Mouse (Mus musculus): ENCODE measurements around the gene Lctl.
A peak's percentile ranks its signal among the peaks of the same experiment; 100 is the strongest.
"Not testable (repeated sequence)": the region's sequence is repeated elsewhere in the genome, so short reads cannot be mapped to it uniquely, and the experiment has no call there.

The Lctl gene

DNA sequence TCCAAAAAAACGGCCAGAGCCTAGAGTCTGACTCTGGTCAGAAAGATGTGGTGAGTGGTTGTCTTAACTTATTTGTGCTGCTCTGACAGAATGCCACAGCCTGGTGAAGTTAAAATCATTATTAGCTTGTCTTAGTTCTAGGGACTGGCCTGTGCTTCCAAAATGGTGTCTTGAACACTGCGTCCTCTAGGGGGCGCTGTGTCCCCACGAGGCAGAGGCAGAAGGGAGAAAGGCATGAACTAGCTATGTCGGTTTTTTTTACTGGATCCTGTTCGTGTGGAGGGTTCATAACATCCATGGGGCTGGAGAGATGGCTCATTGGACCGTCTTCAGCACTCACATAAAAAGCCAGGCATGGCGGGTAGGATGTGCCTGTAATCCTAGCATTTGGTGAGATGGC lies 3.0 kb downstream of the Lctl start:
- peak; percentile 56 for DNase-seq (ENCODE audit: low spot score)

DNA sequence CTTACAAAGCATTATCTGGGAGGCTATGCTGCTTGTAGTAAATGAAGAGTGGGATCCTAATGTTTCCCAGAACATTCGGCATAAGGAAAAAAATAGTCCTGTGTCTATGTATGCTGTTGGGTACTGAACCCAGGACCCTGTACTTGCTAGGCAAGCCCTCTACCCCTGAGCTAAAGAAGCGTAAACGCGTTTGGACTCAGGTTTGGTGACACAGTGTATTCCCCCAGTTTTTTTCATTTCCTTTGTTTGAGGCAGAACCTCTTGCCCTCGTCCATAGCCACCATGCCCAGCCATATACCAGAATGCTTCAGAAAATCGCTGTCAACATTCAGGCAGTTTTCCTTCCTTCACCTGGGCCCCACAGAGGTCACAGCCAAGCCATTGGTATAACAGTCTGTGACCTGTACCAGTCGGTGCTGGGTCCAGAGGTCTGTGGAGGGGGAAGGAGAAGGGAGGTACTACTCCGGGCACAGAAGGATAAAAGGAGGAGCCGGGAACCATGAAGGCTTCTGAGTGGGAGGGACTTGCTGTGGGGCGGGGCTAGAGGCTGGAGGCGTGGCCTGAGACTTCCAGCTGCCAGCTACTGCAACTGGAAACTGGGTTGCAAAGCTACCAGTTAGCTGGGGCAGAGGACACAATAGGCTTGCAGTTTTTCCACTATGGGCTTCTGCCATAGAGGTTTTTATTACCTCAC lies 3.8 kb downstream of the Lctl start:
- DNase-seq (ENCODE audit: low spot score), result peak; percentile 23

DNA sequence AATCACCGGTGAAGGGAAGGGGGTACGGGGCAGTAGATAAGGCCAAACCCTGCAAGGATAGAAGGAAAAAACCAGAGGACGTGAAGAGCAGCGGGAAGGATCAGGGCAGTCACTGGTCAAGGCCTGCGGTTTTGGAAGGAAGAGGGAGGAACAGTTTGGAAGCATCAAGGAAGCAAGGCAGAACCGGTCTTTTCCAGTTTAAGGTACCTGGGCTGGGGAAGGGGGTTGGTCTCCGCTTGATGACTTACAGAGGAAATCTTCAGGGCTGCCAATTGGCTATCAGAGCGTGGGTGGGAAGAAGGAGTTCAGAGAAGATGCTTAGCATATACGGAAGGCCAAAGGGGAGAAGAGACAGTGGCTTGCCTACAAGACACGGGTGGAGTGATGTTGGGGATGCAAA lies 5.7 kb downstream of the Lctl start:
- no peak for DNase-seq (ENCODE audit: low spot score)

DNA sequence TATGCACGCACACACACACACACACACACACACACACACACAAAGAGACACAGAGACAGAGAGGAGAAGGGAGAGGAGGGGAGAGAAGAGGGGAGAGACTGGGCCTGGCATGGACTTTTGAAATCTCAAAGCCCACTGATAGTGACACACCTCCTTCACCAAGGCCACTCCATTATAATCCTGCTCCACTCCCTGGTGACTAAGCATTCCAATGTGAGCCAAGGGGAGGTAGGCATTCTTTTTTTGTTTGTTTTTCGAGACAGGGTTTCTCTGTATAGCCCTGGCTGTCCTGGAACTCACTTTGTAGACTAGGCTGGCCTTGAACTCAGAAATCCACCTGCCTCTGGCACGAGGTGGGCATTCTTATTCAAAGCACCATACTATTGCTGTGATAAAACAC lies 7.9 kb downstream of the Lctl start:
- not testable (repeated sequence) for DNase-seq (ENCODE audit: low spot score)

DNA sequence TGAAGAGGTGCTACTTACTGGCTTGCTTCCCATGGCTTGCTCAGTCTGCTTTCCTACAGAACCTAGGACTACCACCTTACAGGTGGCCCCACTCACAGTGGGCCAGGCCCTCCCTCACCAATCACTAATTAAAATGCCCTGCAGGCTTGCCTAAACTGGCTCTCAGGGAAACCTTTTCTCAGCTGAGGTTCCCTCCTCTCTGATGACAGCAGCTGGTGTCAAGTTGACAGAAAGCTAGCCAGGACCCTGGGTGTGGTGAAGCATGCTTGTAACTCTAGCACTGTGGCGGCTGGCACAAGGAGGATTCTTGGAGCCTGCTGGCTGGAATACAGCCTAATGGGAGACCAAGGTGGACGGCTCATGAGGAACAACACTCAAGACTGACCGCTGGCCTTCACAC lies 8.4 kb downstream of the Lctl start:
- no peak for DNase-seq (ENCODE audit: low spot score)

DNA sequence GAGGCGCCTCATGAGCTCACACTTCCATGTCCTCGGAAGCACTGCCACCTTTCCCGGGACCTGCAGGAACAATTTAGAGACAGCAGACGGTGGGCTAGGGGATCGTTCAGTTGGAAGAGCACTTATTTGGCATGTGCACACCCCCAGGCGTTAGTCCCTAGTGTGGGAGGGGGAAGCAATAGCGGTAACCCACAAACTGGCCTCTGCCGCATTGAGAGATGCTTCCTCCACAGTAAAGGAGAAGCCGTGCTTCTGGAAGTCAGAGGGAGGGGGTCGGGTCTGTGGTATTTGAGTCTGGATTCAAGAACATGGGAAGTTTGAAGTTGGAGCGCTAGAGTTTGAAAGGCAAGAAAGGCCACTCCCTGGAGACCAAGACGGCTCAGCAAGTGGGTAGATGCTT lies 9.2 kb downstream of the Lctl start:
- DNase-seq (ENCODE audit: low spot score), result no peak

DNA sequence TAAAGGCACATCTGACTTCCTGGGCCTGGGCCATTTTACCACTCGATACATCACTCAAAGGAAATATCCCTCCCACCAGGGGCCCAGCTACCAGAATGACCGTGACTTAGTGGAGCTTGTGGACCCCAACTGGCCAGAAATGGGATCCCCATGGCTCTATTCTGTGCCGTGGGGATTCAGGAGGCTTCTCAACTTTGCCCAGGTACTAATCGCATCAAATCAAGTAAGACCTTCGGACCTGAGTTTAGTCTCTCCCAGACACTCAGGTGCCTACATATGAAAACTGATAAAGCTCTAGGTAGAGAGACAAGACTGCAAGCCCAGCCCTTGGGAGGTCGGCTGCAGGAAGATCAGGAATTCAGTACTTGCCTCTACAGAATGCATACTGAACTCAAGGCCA lies 14.7 kb downstream of the Lctl start:
- no peak for DNase-seq (ENCODE audit: low spot score)

DNA sequence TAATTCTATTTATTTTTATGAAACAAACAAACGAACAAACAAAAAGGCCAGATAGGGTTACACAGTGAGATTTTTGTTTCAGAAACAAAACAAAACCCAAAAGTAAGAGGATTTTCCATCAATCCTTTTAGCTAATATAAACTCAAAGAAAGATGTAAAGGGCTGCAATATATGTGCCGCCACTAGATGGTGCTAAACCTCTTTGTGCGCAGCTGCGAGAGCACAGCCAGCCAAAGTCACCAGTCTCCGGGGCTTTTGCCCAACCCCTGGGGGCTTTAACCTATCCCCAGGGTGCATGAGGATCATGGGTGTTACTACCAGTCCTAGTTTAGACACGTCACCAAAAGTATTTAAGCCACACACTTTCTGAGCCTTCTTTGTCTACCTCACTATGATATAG lies 21.9 kb downstream of the Lctl start:
- peak; percentile 22 for DNase-seq (ENCODE audit: low spot score)

DNA sequence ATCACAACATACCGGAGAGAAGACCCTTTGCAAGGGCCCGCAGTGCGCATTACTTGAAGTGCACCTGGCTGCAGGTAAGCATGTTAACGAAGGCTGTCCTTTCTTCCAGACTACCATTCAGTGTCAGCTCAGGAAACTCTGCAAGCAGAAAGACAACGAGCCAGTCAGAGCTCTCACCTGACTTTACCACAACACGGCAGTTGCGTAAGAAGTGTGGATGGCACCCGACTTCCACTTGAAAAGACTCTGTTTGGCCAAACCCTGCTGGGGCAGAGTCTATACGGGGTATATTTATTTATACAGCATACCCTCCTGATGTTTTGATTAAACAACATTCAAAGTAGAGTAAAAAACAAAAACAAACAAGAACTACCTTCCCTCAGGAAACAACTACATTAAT lies 22.9 kb downstream of the Lctl start:
- DNase-seq (ENCODE audit: low spot score), result no peak

DNA sequence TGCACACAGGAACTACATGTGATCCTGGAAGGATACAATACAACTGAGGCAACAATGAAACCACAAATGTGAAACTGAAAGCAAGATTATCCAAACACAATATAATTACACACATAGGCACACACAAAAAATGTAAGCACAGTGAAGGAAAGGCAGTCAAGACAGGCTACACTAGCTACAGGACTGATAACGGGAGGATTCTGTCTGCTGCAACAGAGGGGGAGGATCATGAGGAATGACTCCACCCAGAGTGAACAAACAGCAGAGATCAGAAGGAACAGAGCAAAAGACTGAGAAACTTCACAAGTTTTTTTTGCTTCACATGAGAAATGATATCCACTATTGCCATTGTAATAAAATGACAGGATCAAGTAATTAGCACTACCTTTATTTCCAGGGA lies 39.7 kb downstream of the Lctl start:
- DNase-seq (ENCODE audit: low spot score), result no peak

DNA sequence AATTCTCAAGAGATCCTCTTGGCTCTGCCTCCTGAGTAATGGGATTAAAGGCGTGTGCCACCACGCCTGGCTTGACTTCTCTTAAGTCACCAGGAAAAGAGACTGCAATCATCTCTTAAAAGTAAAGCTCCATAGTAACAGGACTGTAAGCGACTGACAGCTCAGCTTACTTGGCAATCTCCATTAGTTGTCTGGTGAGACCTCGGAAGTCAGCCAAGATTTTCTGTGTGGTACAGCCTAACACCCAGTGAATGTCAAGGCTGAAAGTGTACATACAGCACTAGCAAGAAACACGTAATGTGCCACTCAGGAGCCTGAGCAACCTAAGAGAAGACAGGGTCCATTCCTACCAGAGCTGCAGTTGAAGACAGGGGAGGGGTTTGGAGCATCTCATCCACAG lies 43.5 kb downstream of the Lctl start:
- no peak for DNase-seq (ENCODE audit: low spot score)

DNA sequence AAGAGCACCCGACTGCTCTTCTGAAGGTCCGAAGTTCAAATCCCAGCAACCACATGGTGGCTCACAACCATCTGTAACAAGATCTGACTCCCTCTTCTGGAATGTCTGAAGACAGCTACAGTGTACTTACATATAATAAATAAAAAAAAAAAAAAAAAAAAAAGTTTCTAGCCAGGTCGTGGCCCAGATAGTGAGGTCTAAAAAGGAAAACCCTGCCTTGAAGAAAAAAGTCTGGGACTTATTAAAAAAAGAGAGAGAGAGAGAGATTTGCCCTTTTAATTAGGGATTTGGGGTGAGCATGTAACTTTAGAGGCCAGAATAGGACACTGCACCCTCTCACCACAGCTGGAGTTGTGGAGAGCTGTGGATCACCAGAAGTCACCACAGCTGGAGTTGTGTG lies 53.0 kb downstream of the Lctl start:
- not testable (repeated sequence) for DNase-seq (ENCODE audit: low spot score)

DNA sequence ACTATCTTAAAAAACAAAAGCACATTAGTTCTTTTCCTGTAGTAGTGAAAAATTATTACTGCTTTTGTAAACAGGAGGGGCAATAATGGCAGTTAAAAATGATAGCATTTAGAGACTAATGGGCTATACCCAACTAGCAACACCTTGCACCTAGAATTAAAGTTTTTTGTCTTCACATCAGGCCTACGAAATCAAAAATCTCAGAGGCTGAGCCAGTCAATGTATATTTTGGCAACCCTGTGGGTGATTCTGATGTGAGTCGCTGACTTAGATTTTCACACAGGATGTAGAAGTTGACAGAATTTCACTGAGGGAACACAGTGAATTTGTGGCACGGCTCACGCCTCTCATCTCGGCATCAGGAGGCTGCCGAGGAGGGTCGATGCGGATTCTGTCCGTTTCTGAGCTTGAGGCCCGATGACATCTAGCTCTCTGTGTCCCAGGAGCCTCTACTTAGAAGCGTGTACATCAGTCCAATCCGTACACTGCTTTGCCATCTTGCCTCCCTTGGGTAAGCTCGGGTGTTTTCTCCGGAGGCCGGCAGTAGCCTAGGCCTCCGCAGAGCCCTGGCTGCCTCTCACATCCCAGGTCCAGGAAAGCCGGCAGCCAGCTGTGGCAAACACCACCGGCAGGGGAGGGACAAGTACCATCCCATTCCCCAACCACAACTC lies 55.3 kb downstream of the Lctl start:
- no peak for DNase-seq (ENCODE audit: low spot score)

DNA sequence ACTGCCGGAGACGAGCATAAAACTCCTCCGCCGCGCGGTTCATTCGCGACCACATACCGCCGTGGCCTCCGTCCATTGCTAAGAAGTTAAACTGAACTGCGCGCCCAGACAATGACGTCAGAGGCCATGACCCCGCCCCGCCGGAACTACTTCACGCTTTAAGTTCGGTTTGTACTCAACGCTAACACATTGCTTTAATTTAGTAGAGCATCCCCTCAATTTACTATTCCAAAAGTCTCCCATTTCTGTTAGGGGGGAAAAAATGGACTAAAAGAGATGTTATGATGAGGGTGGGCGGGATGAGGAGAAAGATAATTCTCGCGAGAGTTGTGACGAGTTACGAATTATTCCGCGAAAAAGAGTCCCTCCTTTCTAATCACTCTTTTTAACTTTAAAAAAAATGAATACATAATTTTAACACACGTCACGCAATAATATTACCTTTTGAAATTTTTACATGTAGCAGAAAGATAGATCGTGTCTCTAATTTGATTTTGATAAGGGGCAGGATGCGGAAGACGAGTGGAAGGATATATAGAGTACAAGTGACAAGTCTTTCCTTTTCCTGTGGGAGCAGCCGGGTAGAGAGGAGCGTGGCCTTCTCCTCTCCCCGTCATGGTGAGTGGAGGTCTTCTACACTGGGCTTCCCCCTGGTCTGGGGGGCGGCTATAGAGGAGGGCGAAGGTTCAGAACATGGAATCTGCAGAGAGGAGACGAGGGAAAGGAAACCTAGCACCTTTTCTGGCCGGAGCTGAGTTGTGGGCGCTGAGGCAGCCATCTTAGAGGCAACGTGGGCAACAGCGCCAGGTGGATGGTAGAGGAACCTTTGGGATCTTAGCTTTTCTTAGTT lies 56.1 kb downstream of the Lctl start, which contains the start of the genes Zwilch and Rpl4:
TSS of gene Zwilch (minus strand) at position 289 of the 850 bp plus-strand sequence.
TSS of gene Rpl4 (plus strand) at position 560 of the 850 bp plus-strand sequence.
- DNase-seq (ENCODE audit: low spot score), result peak; percentile 75

DNA sequence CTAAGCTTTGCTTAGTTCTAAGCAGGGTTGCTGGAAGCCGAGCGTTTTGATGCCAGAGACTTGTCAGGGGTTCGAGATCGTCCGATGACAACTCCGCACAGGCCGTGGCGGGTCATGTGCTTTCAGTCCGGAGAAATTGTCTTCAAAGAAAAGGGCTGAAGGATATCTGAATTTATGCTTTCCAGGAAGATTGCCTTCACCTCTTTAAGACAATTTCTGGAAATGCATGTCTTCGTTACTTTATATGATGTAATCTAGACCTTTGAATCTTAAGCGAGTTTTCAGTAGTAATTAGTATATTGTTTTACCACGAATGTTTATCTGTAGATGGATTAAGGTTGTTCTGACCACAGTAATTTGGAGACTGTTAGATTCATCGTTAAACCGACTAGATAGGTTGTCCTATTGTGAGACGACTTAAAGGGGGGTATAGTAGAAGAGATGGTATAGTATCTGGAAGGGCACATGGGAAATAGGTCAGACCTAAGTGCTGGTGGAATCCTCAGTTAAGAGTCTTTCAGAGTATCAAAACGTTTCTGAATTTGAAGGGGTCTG lies 56.8 kb downstream of the Lctl start:
- no peak for DNase-seq (ENCODE audit: low spot score)

DNA sequence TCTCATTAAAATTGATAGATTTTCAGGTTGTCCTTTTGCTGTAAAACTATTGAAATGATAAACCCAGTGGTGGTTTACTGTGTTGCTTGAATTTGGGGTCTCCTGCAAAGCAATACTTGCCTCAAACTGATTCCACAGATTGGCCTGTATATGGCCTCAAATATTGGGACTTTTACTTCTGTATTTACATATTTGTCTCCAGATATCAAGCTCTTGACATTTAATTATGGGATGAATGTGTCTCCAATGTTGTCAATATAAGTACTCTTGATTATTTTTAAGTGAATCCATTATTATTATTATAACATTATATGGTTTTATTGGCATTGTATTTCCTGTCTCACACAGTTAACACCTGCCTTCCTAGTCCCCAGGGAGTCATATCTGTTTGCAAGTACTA lies 57.4 kb downstream of the Lctl start:
- DNase-seq (ENCODE audit: low spot score), result no peak

DNA sequence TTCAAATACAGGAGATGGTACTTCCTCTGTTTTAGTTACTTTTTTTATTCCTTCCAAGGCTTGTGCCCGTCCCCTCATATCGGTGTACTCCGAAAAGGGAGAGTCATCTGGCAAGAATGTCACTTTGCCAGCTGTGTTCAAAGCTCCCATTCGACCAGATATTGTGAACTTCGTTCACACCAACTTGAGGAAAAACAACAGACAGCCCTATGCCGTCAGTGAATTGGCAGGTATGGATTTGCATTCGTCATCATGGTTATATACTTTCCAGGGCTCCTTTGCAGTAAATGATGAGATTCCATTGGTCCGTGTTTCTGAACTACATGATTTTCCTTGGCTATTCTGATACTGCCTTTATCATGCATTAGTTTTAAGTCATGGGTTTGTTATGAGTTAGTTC lies 57.8 kb downstream of the Lctl start:
- DNase-seq (ENCODE audit: low spot score), result no peak

DNA sequence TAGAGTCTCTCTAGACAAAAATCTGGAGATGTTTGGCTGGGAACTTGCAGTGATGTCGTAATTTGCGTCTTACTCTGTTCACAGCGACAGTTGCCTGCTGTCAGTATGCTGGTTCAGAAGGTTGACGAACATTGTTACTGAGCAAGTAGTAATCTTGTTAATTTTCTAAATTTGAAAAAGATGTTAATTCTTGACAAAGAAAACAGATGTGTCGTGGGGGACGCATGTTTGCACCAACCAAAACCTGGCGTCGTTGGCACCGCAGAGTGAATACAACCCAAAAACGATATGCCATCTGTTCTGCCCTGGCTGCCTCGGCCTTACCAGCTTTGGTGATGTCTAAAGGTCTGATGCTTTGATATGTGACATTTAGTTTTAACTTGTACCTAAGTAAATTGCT lies 58.4 kb downstream of the Lctl start:
- no peak for DNase-seq (ENCODE audit: low spot score)

DNA sequence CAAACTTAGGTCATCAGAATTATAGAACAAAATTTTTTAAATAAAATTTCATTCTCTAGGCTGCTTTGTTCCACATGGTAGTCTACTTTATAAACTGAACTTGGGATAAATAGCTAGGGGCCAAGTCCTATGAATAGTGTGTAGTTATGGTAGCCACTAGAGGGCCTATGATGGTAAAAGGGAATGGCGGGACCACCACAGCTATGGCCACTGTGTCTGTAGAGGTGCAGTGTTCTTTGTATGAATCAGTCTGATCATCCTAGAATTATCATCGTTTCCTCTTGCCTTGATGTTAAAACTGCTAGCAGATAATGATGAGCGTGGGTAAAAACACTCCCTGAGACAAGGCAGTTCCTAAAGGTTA lies 61.6 kb downstream of the Lctl start:
- DNase-seq (ENCODE audit: low spot score), result no peak

DNA sequence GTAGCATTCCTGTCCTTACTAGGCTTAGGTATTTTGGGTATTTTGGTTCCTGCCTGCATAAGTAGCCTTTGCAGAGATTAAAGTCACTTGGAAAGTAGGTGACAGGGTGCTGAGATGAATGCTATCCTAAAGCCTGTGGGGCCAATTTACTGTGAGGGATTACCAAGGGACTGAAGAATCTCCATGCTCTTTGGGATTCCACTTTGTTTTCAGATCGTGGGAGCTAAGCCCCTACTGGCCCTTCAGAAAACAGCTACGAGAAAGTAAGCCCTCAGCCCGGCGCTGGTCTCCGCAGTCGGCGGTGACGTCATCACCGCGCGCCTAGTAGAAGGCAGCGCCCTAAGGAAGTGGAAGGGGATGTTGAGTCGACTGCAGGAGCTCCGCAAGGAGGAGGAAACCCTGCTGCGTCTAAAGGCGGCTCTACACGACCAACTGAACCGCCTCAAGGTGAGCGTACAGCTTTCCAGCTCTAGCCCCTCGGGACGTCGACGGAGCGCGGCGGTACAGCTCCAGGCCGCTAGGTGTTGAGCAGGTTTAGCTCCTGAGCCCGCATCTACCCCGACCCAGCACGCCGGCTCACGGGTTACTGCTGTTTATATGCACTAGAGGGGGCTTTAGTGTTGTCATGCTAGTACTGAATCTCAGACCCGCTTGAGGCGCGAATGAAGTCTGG lies 62.2 kb downstream of the Lctl start, which contains the start of gene Snapc5:
TSS of gene Snapc5 (plus strand) at position 301 of the 673 bp plus-strand sequence.
- peak; percentile 88 for DNase-seq (ENCODE audit: low spot score)

DNA sequence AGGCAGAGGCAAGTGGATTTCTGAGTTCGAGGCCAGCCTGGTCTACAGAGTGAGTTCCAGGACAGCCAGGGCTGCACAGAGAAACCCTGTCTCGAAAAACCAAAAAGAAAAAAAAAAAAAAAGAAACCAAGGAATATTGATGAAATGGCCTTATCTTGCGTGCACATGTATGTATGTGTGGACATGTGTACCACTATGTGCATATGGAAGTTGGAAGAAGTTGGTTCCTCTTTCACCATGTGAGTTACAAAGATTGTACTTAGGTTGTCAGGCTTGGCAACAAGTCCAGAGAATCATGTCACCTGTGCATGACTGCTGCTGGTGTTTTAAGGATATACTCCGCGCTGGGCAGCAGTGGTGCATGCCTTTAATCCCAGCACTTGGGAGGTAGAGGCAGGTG lies 66.3 kb downstream of the Lctl start:
- not testable (repeated sequence) for DNase-seq (ENCODE audit: low spot score)

All from ovary, postnatal 36 days (tissue).